Mouse (Mus musculus) urinary bladder, adult 2 months (tissue): ENCODE measurements at regions not wholly inside any gene's neighbourhood (a gene's known extent, or its start where the extent isn't known, plus 50 kb on each side); places are given as distances from the start of the nearest gene placed in this dataset.

Experiments
- DNase-seq: peaks from one replicate; pipeline ENCODE4 v3.0.0; 2022; ENCODE audit warnings: low spot score

- no peak for DNase-seq
These were observed 322.6 kb downstream of the Bcor start for GRCm38 (mm10) chrX:11837566-11837965.

DNA sequence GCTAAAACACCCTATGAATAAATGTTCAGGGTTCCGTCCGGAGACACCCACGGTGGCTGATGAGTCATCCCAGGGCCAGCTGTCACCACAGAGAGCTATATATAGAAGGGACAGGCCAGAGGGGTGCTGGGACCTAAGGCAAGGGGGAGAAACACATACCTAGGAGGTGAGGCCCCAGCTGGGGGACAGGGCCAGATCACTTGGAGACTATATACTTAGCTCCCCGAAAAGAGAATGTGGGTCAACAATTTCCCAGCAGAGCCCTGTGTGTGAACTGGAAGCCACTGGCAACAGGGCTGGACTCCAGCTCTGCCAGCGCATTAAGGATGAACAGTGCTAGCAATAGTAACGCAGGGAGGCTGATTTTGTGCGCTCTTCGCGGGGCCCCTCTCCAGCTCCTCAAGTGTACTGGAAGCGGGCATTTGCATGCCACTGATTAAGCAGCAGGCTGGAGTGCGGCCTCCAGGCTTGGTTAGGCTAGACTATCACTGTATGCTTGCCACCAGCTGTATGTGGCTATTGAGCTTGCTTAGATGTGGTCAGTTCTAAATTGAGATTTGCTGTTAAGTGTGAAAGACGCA lies 320.4 kb downstream of the Bcor start:
- DNase-seq: no peak

- DNase-seq: no peak
These were observed 319.7 kb downstream of the Bcor start for GRCm38 (mm10) chrX:11840319-11841035.

DNA sequence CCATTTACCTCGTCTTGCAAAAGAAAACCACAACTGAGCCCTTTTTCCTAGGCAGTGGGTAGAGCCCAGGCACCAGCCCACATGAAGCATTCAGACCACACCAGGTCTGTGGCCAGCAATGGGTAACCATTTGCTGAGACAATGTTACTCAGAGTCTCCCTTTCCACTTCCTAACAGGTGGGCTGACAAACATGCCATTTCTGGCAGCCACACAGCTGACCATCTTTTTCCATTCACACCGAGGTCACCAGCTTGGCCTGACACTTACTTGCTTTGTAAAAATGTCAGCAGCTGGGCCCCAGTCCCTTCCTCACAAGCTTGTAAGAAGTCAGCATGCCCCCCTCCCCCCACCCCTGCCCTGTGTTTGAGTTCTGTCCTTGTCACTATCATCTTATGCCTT lies 314.6 kb downstream of the Bcor start:
- no peak for DNase-seq

- DNase-seq: no peak
These were observed 304.2 kb downstream of the Bcor start for GRCm38 (mm10) chrX:11855910-11856309.

- no peak for DNase-seq
These were observed 300.8 kb downstream of the Bcor start for GRCm38 (mm10) chrX:11859396-11859795.

DNA sequence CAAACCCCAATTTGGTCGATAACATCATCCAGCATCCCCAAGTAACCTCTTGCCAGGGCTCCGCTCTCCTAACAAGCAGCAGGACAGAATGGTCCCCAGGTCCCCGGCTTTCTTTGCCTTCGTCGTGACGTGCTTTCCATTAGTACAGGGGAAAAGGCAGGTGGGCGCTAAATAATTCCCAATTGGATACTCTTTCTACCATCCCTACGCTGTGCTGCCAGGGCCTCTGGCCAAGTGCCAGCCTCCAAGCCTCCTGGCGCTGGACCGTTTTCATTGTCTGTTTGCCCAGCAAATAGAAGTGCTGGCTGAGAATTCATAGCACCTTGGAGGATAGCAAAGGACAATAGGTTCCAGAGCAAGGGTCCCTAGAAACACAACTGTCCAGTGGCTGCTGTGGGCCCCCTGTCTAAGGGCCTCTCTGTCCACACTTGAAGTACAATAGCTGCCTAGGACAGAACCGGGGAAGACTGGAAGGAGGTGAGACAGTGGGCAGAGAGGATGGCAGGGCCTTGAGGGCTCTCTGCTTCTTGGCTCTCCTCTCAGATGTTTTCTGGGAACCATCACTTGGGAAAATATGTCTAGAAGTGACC lies 298.9 kb downstream of the Bcor start:
- DNase-seq: no peak

DNA sequence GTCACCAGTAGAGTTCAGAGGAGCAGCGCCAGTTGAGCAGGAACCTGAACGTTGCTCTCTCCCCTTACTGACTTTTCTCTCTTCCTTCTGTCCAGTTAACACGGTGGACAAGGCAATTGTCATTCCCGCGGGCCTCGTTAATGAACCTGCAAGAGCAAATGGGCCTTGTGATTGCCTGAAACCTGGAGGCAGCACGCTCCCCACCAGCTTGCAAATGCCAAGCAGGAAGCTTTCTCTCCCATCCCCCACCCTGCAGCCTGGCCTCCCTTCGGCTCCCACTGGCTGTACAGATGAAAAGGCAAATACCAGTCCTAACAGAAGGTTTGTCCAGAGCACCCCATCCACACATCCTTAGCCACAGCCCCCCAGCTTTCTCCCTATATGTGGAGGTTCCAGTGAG lies 298.3 kb downstream of the Bcor start:
- DNase-seq: no peak

DNA sequence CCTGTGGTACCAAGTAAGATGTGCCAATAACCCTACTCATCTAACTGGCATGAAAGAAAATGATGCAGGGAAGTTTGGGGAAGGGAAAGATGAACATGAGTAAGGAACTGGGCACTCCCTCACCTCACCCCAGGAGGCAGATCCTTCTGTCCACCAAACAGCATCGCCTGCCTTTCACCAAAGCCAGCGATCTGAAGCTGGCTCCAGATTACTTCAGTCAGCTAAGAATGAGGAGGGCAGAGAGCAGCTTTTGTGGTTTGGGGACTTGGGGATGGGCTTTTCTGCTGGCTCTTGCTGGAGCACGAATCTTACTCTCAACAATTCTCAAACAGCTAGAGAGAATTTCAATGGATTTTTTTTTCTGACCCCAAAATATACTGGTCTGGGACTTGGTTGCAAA lies 297.0 kb downstream of the Bcor start:
- no peak for DNase-seq

DNA sequence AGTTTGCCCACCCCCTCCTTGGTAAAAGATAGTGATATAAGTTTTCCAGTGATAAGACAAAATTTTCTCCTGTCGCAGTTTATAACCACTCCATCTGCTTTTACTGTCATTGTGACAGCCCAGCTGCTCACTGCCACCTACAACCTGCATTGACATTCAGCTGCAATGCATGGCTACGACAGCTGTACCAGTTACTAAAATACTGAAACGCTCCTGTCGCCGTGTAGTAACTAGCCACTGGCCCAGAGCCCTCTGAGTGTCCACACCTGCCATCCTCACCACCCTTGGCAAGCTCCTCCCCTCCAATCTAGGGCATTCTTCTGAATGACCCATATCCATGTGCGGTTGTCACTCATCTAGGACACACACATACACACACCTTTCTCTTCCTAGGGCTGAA lies 286.2 kb downstream of the Bcor start:
- no peak for DNase-seq

DNA sequence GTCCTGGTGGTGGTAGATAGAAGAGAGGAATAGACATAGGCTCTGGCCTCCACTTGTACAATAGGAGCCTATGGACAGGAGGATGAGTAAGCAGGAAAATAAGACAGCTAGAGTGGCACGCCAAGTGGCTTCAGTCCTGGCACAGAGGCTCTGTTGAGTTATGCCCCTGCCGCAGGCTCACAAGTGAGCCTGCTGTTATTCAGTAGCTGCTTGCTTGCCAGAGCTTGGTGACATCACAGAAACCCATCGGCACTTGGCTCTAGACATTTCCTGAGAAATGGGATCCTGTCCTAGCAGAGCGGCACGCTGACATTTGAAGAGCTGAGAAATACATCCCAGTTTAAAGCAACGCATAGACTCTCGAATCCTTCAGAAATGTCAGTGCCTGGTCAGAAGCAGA lies 283.5 kb downstream of the Bcor start:
- no peak for DNase-seq

DNA sequence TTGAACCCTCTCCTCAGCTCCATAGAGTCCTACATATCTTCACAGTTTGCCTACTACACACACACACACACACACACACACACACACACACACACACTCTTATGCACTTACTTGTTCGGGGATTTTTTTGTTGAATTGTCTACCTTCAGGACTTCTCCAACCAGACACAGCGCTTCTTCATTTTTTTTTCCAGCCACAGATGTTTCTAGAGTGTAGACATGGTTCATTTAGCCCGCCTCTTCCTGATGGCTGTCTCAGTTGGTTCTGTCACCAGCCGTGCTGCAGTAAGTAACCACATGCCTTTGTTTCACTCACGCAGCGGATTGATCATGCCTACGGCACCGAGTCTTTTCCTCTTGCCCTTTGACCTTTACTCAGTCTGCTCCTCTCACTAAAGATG lies 282.1 kb downstream of the Bcor start:
- DNase-seq: no peak

DNA sequence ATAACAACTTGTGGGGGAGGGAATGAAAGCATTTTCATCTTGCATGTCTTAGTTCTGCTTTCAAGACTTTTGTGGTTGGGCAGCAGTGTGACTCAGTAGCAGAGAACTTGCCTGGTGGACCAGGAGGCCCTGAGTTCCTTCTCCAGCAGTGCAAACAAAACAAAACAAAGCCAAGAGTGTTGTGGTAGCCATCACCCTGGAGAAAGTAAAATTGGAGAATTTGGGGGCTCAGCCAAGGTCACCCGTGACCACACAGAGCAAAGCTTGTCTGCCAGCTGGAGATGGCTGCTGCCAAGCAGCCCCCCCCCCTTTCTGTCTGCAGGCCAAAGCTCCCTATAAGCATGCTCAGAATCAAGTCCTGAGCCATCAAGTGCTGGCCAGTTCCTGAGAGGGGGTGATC lies 279.2 kb downstream of the Bcor start:
- DNase-seq: no peak

- no peak for DNase-seq
These were observed 276.1 kb downstream of the Bcor start for GRCm38 (mm10) chrX:11883738-11884716.

DNA sequence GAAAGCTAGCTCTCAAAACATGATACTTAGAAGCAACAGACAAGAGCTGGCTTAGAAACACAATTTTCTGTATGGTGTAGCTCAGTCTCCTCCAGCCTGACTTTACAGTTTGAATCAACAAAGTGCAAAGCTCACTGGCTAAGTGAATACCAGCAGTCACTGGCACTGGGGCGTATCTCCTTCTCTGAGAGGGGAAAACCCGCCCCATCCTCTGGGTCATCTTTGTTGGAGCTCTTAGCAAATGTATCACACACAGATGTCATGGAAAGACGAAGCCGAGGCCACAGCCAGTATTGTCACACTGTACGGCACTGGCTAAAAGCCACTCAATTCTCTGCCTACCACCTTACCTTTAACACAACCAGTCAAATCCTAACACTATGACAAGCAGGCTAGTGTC lies 267.8 kb downstream of the Bcor start:
- DNase-seq: no peak

DNA sequence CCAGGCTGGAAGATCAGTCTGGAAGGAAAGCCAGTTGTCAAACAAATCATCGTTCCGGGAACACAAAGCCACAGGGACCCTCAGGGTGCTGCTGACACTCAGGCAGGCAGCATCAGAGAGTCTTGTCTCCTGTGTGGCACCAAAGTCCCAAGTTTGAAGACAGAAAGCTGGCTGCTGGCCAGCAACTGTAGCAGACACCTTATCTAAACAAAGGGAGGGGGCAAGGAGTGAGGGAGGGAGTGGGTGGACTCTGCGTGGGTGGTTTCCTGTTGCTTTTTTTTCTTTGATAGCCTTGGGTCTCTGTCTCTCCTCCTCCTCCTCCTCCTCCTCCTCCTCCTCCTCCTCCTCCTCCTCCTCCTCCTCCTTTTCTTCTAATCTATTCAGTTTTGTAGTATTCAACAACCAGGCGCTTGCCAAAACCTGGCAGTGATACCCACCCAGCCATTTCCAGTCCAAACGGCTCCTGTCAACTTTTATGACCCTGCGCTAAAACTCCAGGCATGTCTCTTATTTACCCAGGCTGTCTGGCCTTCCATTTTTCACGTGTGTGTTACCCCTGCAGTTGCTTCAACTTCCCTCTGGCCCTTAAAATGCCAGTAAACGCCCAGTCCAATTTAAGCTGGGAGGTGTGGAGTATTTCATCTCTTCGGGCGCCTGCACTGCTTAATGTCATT lies 266.4 kb downstream of the Bcor start:
- no peak for DNase-seq

- DNase-seq: no peak
These were observed 265.9 kb downstream of the Bcor start for GRCm38 (mm10) chrX:11894280-11894662.

GRCm38 (mm10) chrX:11895396-11895795 lies 264.8 kb downstream of the Bcor start:
- DNase-seq: peak; percentile 26

DNA sequence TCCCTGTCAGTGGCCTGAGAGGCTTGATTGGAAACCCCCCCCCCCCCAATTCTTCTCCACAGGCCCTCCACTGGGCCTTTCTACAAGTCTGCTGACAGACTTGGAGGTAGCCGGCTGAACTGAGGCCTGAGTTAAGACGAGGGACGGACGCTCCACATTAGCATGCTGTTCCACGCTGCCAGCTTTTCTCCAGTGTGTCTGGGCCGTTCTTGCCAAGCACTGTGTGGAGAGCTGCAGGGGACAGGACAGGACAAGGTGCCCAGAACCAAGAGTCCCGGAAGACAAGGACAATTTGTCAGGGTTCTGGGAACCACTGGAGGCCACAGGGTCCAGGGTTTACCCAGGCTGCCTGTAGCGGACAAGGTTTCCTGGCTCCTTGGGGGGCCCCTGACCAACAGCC lies 261.9 kb downstream of the Bcor start:
- DNase-seq: no peak

DNA sequence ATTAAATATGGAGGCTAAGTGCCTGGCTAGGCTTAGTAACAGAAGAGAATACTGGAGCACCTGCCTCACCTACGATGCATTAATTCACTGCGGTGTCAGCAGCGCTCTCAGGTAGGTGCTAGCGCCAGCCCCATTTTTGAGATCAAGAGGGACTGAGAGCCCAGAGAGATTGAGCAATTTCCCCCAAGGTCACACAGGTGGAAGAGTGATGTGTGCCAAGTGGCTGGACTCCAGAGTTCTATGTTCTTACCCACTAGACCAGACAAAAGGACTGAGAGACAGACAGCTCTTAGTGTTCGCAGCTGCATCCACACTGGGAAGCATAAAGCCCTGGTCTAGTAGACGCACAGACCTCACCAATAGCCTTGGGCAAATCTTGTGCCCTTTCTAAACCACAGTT lies 261.1 kb downstream of the Bcor start:
- DNase-seq: no peak

- no peak for DNase-seq
These were observed 260.2 kb downstream of the Bcor start for GRCm38 (mm10) chrX:11899914-11900313.

GRCm38 (mm10) chrX:11901791-11902190 lies 258.4 kb downstream of the Bcor start:
- no peak for DNase-seq
